Mouse (Mus musculus): ENCODE data around the gene Paxip1.

Paxip1 gene

DNA sequence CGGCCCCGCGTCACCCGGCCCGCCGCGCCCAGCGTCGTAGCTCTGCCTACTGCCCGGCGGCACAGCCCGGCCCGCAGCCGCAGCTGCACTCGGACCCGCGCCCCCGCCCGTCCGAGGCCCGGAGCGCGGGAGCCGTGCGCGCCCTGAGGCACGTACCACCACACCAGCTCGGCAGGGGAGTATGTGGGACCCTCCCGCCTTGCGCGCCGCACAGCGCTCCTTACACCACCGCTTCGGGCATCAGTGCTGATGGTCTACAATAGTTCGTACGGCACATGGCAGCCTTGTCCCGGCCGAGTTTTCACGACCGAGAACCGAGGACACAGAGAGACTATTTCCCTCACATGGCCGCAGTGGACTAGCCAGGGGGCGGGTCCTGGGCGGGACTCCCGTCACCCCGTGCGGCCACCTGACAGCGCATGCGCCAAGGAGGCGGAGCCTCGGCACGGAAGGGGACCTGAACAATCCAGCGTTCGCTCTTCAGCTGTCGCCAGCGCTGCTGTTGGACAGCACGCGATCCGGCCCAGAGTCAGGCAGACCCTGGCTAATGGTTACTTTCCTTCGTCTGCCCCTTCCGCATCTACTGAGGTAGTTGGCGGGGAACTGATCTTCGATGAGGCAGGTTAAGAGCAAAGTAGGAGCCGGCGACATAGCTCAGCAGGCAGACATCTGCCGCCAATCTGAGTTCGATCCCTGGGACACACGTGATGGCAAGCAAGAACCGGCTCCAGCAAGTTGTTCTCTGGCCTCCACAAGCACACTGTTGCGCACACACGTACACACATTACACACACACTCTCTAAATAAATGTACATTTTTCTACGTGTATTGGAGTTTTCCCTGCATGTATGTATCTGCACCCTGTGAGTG is at the start of gene Paxip1:
Paxip1 (minus strand) TSS at position 389 of the 870 bp plus-strand sequence.
- DNase-seq = peak; percentile 97

DNA sequence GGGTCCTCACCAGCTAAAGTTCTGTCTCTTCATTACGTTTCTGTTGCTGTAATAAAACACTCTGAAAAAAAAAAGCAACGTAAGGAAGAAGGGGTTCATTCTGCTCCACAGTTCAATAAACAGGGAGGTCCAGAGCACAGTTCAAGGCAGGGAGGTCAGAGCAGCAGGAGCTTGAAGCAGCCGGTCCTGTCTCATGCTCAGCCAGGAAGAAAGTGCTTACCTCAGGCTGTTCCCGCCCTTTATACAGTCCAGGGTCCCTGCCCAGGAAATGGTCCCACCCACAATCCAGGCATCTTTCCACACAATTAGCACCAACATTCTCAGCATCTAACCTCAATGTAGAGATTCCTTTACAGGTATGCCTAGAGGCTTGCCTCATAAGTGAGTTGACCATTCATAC is 46.6 kb upstream of the Paxip1 start:
- DNase-seq = no peak

DNA sequence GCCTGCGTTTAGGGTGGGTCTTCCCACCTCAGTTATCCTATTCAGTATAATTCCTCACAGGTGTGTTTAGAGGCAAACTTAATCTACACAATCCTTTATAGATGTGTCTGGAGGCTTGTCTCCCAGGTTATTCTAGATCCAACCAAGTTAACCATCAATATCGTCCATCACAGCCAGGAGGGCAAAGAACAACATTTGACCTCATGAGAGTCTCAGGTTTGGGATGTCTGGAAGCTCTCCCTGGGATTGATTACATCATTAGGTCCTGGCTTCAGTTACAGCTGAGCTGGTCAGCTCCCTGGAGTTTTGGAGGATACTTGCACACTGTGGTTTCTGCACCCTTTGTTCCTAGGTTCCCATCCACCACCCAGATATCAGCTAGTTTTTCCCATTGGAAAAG is 43.6 kb upstream of the Paxip1 start:
- DNase-seq = no peak

DNA sequence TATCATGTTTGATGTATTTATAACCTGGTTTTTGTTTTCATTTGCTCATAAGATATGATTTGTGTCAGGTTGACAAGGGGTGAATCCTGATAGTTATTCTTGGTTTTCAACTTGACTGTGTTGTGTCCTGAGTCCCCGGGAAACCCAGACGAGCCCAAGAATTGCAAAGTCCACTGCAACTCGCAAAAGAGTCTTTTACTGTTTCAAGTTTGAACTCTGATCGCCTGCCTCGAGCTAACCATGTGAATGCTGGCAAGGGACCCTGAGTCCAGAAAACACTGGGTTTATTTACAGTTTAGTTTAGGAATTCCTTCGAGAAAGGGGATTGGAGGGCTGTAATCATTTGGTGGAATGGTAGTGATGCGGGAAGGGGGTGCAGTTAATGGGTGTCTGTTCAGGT is 36.5 kb upstream of the Paxip1 start:
- DNase-seq = no peak

DNA sequence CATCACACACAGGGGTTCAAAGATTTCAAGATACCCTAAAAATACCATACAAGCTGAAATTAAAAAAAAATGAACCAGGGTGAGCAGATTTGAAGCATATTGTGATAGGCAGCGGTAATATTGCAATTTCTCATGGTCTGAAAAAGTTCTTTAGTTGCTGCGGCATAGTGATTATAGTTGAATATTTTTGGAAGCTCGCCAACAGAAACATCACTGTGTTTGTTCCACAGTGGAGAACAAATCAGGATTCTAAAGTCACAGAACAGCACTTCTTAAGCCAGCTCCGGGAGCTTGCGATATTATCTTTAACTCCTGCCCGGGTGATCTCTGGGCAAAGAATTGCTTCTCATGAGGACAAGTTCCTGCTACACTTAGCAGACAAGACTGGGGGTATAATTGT is 29.7 kb upstream of the Paxip1 start:
- DNase-seq = no peak

DNA sequence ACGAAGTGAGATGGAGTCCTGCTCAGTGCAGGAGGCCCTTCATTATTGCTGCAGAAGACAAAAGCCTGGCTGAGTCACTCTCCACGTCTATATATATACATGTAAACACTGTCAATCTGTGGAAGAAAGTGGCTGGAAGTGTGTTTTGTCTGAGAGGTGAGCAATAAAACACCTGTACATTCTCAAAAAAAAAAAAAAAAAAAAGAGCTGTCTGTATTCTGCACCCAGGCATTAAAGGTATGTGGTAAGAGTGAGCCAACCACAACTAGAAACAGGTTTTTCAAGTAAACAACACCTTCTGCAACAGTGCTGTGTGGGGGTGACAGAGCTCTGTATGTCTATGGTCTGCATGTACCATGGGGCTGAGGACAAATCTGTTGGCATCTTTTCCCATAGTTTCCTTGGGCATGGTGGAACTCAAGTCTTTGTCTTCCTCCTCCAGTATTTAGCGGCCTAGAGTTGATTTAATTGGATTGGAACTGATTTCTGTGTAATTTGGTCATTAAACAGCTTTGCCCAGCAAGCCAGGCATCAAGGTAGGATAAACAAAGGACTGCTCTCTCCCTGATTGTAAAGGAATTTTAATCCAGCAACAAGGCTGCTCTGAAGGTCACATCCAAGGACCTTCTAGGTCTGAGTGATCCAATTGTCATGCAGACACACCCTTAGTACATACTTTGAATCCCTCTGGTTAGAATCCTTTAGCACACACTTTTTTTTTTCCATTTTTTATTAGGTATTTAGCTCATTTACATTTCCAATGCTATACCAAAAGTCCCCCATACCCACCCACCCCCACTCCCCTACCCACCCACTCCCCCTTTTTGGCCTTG is 27.6 kb upstream of the Paxip1 start:
- no peak for DNase-seq

DNA sequence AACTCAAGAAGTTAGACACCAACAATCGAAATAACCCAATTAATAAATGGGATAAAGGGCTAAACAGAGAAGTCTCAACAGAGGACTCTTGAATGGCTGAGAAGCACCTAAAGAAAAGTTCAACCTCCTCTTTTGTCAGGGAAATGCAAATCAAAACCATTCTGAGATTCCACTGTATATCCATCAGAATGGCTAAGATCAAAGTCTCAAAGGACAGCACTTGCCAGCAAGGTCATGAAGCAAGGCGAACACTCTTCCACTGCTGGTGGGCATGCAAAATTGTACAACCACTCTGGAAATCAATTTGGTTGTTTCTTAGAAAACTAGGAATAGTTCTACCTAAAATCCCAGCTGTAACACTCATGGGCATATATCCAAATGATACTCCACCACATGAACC is 22.8 kb upstream of the Paxip1 start:
- no peak for DNase-seq

DNA sequence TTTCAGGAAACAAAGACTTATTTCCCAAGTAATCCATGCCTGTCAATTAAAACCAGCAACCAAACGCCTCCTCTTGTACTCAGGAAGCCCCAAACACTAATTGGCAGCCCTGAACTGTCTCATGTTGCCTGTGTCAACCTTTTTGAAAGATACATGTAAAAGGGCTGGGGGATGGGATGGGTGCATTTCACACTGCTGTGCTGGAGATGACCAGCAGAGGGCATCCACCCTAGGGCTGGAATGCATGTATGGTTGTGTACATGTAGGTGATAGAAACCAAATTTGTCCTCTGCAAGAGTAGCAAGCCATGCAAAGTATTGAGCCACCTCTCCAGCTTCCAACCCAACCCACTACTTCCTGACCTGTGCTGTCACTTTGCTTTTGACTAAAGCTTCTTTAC is 2.4 kb upstream of the Paxip1 start:
- peak; percentile 77 for DNase-seq

DNA sequence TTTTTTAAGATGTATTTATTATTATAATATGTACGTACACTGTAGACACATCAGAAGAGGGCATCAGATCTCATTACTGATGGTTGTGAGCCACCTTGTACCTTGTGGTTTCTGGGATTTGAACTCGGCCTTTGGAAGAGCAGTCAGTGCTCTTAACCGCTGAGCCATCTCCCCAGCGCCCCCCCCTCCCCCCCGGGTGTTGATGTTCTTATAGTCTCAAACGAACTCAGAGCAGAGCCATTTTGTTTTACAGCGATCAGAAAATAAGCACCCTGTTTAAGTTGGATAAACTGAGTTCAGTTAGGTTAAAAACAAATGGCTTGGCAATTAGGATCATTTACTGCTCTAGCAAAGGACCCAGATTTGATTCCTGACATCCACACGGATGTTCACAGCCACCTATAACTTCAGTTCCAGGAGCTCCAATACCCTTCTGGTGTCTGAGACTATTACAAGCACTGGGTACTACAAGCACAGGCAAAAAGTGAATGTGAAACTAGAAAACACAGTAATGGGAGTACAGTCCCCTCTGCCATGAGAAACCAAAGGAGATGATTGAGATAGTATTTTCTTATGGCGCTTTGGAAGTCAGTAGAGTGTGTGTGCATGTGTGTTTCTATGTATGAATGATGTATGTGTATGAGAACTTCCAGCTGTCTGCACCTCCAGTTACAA is 1.2 kb upstream of the Paxip1 start:
- no peak for DNase-seq

DNA sequence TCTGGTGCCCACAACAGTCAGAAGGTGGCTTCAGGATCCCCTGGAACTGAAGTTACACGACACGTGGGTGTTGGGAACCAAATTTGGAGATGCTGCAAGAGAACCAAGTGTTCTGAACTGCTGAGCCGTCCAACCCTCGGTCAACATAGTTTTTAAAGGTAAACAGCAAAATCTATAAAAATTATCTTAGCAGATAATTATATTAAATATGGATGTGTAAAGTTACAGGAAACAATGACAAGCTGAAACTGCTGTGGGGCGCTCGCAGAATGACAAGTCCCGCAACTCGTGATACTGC is 631 bp upstream of the Paxip1 start:
- DNase-seq = no peak

DNA sequence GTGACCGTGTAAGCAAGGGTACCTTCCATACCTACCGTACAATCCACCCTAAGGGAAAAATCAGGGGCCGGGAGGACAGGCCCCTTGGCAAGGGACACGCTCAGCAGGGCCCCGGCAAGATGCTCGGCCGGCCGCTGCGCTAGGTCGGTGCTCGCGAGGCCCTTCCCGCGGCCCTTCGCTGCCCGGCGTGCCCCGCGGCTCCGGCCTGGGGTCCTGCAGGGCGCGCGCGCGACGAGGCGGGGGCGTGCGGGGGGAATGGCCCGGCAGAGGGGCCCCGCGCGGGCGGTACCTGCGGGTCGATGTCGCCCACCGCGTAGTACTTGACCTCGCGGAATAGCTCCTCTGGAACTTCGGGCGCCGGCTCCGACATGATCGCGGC is 592 bp downstream of the Paxip1 start:
- peak; percentile 85 for DNase-seq

DNA sequence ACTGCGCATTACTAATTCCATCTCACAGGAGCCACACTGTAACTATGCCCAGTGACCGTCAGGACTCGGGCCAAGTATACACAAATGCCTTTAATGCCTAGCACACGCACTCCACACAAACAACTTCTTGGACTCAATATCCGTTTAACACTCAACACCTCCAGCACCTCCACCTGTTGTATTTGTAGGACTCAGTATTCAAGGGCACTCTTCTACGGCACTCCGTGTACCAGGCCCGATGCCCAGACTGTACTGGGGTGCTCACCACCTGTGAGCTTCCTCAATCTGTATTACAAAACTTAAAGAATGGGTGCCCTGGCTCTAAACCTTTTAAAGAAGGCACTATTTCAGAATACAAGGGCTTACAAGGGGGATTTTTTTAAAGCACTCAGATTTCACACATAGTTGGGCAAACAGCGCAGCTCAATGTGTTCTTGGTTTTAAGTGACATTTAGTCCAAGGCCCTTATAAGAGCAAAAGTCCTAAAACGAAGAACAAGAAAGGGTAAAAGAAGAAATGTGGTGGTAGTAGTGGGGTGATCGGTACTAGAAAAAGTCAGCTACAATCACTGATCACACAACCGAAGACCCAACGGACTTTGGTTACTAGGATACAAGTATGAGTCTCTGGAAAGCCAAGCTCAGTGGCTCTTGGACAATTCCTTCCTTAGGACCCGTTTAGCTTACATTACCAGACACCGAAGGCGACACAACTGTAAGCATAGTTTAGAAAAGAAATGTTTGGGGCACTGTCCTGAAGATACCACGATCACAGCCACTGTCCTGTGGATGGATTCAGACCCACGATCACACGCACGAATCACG is 1.2 kb downstream of the Paxip1 start:
- peak; percentile 29 for DNase-seq

DNA sequence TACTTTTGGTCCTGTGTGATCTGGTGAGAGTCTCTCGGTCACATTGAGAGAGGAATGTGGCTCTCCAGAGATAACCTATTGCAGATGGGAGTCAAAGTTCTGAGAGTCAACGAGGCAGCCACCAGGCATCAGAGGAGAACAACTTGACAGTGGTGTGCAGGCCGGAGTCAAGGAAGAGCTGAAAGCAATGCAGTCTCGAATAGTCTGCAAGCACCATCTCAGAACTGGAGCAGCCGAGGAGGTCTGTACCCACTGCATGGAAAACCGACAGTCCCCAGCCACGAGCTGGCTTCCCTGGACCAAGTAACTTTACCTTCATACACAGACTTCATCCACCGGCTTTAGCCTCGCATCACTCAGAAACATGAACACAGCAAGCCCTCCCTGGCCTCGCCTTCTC is 1.9 kb downstream of the Paxip1 start:
- DNase-seq = no peak

DNA sequence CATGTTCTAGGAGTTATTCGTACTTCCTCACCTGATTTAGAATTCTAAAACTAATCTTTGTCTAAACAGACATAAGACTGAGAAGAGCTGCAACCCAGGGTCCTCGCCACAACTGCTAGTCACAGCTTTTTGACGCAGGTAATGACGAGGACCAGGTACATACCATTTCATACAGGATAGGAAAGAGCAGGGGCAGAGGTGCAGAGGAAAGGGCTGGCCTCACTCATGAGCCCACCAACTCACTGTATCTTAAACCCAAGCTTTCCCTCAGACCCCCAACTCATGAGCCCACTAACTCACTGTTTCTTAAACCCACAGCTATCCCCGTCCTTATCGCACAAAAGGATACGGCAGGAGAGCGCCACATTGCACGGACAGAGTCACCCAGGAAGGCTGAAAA is 8.1 kb downstream of the Paxip1 start:
- DNase-seq = no peak

DNA sequence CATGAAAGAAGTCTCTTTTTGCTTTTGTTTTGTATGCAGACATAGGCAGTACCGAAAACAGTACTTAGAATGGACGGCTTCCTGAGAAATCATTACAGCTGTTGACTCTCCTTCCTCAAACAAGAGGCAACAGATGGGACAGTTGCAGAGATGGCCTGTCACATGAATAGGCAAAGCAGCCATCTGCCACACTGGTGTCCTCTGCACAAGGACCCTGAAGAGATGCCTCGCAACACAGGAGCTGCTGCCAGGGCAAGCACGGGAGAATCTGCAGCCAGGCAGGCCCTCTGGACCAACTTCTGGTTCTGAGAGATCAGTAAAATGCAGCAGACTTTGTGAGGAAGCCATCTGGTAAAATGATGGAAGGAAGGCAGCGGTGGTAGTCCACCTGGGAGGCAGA is 23.5 kb downstream of the Paxip1 start:
- no peak for DNase-seq

DNA sequence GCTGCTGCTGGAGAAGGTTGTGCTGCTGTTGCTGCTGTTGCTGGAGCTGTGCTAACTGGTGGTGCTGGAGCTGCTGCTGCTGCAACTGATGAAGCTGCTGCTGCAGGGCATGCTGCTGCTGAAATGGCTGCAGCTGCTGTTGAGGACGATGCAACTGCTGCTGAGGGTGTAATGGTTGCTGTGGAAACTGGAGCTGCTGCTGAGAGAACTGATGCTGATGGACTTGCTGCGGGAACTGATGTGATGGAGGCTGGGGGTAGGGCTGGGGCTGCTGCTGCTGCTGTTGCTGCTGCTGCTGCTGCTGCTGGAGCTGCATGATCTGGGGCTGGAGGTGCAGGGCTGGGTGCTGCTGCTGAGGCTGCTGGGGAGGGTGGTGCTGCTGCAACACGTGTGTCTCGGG is 25.7 kb downstream of the Paxip1 start:
- no peak for DNase-seq

DNA sequence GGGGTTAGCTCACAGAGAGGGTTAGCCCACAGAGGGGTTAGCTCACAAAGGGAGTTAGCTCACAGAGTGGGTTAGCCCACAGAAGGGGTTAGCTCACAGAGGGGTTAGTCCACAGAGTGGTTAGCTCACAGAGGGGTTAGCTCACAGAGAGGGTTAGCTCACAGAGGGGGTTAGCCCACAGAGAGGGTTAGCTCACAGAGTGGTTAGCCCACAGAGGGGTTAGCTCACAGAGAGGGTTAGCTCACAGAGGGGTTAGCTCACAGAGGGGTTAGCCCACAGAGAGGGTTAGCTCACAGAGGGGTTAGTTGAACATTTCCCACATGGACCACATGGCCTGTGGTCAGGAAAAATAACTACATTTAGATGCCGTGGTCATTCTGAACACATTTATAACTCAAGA is 46.5 kb downstream of the Paxip1 start:
- DNase-seq = no peak

DNA sequence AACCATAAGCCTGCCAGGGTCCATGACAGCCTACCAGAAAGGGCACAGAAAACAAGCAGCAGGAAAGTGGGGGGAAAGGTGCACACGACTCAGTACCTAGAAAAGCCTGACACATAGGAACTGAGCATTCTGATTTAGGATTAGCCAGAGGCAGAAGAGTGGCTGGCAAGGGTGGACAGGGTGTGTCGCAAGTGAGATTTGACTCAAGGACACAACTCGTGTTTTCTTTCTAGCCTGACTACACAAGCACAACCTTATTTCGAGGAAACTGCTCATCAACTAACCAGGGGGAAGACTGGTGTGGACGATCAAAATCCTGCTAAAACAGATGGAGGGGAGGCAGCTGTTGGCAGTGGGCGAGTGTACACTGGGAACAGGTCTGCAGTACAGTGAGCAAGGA is 52.3 kb downstream of the Paxip1 start:
- DNase-seq = no peak

DNA sequence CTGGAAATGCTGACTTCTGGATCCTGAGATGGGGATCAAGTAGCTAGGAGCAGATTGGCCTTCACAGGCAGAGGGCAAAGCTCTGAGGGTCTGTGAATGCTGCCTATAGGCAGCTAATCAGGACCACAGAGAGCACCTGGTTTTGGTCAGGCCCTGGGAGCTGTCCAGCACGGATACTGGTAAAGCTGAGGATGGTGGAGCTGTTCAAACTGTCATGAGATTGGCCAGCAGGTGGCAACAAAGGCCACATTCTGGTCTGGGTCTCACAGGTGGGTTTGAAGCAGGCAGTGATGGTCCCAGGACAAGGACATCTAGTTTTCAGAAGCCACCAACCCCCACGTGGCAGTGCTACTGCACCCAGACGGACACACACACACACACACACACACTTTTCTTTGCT is 54.3 kb downstream of the Paxip1 start:
- DNase-seq = peak; percentile 24

DNA sequence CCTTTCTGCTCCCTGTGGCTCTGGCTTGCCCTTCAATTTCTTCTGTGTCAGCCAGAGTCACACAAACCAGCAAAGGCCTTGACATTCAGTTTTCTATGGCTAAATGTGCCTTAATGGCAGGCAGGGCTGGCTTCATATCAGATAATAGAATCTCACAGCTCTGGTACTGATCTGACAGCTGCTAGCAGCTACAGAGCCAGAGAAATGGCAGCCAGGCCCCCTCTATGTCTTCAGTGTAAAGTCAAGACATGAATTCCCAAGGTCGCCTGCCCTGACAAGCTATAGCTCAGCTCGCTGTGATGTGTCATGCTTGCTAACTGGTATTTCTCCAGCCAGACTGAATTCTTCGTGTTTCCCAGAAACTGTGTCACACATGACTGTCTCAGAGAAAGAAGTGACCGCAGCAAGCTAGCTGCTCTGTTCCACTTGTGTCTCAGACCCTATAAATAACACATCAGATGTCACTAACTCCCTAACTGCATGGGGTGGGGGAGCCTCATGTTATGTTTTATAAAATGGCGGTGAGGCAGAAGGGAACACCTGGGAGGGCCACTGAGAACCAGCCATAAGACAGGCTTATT is 59.1 kb downstream of the Paxip1 start:
- DNase-seq = no peak

DNA sequence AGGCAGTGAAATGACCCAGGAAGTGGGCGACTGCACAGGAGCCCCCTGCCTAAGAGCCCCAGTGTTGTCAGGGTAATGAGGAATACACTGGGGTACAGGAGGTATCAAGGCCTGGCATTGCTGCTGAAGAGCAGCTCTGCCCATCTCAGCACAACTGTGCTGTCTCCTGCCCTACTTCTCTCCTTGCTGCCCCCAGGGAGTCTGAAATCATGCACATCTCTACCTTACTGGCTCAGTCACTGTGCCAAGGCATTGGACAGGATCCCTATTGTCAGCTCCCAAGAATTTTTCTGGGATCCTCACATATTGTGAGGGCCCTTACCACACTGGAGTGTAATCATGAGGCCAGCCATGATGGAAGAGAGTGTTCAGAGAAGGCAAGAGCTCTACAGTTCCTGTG is 60.1 kb downstream of the Paxip1 start:
- DNase-seq = no peak

DNA sequence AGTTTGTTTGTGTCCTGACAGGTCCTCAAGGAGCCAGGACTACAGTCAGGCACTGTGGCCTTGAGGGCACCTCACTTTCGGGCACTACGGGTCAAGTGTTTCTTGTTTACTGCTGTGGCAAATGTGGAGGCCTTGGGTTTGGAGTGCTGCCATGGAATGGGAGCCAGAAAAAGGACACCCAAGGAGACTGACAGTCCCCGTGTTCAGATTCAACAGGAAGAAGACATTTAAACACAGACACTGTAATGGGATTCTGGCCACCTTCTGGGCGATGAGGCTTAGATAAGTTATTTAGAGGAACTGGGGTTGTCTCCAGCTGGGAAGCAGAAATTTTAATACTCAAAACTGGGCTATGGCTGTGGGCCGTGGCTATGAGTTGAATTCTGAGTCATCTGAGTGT is 60.8 kb downstream of the Paxip1 start:
- DNase-seq = peak; percentile 17

DNA sequence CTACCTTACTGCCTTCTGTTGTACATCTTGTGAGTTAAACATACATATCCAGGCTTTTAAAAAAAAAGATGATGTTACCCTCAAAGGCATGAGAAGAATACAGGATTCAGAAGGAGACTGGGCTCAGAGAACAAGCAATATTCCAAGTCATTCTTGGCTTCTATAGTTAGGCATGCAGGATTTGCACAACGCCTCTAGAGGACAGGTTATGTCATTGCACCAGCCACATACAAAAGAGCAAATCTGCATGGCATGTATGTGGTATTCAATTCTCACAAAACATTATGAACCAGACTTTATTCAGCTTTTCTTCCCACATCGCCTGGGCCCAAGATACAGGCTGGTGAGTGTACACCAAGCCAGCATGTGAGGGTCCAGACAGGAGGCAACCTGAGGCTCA is 67.0 kb downstream of the Paxip1 start:
- no peak for DNase-seq

Measured in lung, postnatal 14 days (tissue).